Mouse (Mus musculus): ENCODE measurements around the gene Zfp384.
"Not testable (repeated sequence)": the region's sequence is repeated elsewhere in the genome, so short reads cannot be mapped to it uniquely, and the experiment has no call there.

Gene Zfp384

GRCm38 (mm10) chr6:125017682-125018081 is 8.7 kb downstream of the Zfp384 start:
- DNase-seq = no peak

GRCm38 (mm10) chr6:125030532-125030931 is 21.6 kb downstream of the Zfp384 start:
- DNase-seq = not testable (repeated sequence)

GRCm38 (mm10) chr6:125031604-125032003 is 22.7 kb downstream of the Zfp384 start:
- no peak for DNase-seq

- no peak for DNase-seq
Measured at GRCm38 (mm10) chr6:125038666-125039065, 29.7 kb downstream of the Zfp384 start.

GRCm38 (mm10) chr6:125039131-125039530 is 30.2 kb downstream of the Zfp384 start:
- DNase-seq = no peak

GRCm38 (mm10) chr6:125039533-125040153 is 30.7 kb downstream of the Zfp384 start, which contains the start of gene Ing4:
Gene Ing4, plus strand, starts transcription at chr6:125039760.
- peak; percentile 86 for DNase-seq

- no peak for DNase-seq
Measured at GRCm38 (mm10) chr6:125040221-125040620, 31.3 kb downstream of the Zfp384 start.

GRCm38 (mm10) chr6:125041047-125041446 is 32.1 kb downstream of the Zfp384 start:
- no peak for DNase-seq

GRCm38 (mm10) chr6:125042081-125042480 is 33.1 kb downstream of the Zfp384 start:
- DNase-seq = no peak

- peak; percentile 54 for DNase-seq
Measured at GRCm38 (mm10) chr6:125046691-125047090, 37.7 kb downstream of the Zfp384 start.

GRCm38 (mm10) chr6:125049678-125050077 is 40.7 kb downstream of the Zfp384 start, which contains the start of gene Acrbp:
Gene Acrbp, plus strand, starts transcription at chr6:125049689.
- no peak for DNase-seq

GRCm38 (mm10) chr6:125051237-125051636 is 42.3 kb downstream of the Zfp384 start:
- no peak for DNase-seq

GRCm38 (mm10) chr6:125061493-125061892 is 52.5 kb downstream of the Zfp384 start:
- DNase-seq = no peak

- DNase-seq = no peak
Measured at GRCm38 (mm10) chr6:125062511-125062910, 53.6 kb downstream of the Zfp384 start.

GRCm38 (mm10) chr6:125063906-125064305 is 55.0 kb downstream of the Zfp384 start:
- no peak for DNase-seq

GRCm38 (mm10) chr6:125065223-125065622 is 56.3 kb downstream of the Zfp384 start:
- not testable (repeated sequence) for DNase-seq

- no peak for DNase-seq
Measured at GRCm38 (mm10) chr6:125067571-125067995, 58.6 kb downstream of the Zfp384 start, which contains the start of gene Lpar5. Gene Lpar5, plus strand, starts transcription at chr6:125067920.

- no peak for DNase-seq
Measured at GRCm38 (mm10) chr6:125071170-125071895, 62.4 kb downstream of the Zfp384 start.

GRCm38 (mm10) chr6:125071896-125072279 is 62.9 kb downstream of the Zfp384 start:
- peak; percentile 64 for DNase-seq

GRCm38 (mm10) chr6:125073825-125074224 is 64.9 kb downstream of the Zfp384 start:
- no peak for DNase-seq

GRCm38 (mm10) chr6:125081394-125081793 is 72.4 kb downstream of the Zfp384 start:
- no peak for DNase-seq

GRCm38 (mm10) chr6:125081797-125082560 is 73.0 kb downstream of the Zfp384 start:
- DNase-seq = peak; percentile 73

- no peak for DNase-seq
Measured at GRCm38 (mm10) chr6:125082801-125083386, 73.9 kb downstream of the Zfp384 start.

Data from right cerebral cortex, postnatal 25 days (tissue).